Mouse (Mus musculus) liver, embryonic 15.5 days (tissue): ENCODE measurements around the gene Bgn. TPM values are rescaled to one million over a fixed set of nuclear protein-coding genes. Genes with fewer than 3 reads are reported as not detected.

Experiments used
- ATAC-seq: fragments of 200-750 bp; cut with Nextera tagmentation; 2 replicates; pipeline ENCODE4 v1.8.0; 2017; ENCODE audit warnings: moderate number of reproducible peaks, mild to moderate bottlenecking, moderate library complexity; ENCODE audit not compliant: insufficient read depth
- H3K27ac ChIP-seq: fragments of 300-500 bp; sonication (generic); replicated peaks from 2 replicates; pipeline ENCODE4 v1.5.1; 2015; ENCODE audit warnings: mild to moderate bottlenecking, inconsistent platforms
- H3K27me3 ChIP-seq: fragments of 300-500 bp; sonication (generic); 2 replicates; pipeline ENCODE4 v1.6.1; 2015; ENCODE audit warnings: mild to moderate bottlenecking, inconsistent platforms
- H3K36me3 ChIP-seq: fragments of 300-500 bp; sonication (generic); replicated peaks from 2 replicates; pipeline ENCODE4 v1.6.1; 2015; ENCODE audit warnings: moderate library complexity, mild to moderate bottlenecking, inconsistent platforms
- H3K4me1 ChIP-seq: fragments of 300-500 bp; sonication (generic); replicated peaks from 2 replicates; pipeline ENCODE4 v1.6.1; 2015; ENCODE audit warnings: inconsistent platforms
- H3K4me2 ChIP-seq: fragments of 300-500 bp; sonication (generic); 2 replicates; pipeline ENCODE4 v1.6.1; 2015; ENCODE audit warnings: moderate library complexity, mild to moderate bottlenecking, inconsistent platforms
- H3K4me3 ChIP-seq: fragments of 300-500 bp; sonication (generic); replicated peaks from 2 replicates; pipeline ENCODE4 v1.5.1; 2015; ENCODE audit warnings: mild to moderate bottlenecking, inconsistent platforms
- H3K9ac ChIP-seq: fragments of 300-500 bp; sonication (generic); 2 replicates; pipeline ENCODE4 v1.6.1; 2015; ENCODE audit warnings: moderate library complexity, mild to moderate bottlenecking, inconsistent platforms
- H3K9me3 ChIP-seq: fragments of 300-500 bp; sonication (generic); replicated peaks from 2 replicates; pipeline ENCODE4 v1.6.1; 2016; ENCODE audit warnings: inconsistent platforms
- WGBS: fragments of 180-500 bp; shearing (Covaris S2); methylation state at CpG from one replicate; pipeline ENCODE4 v1.1.7; 2015; ENCODE audit warnings: mixed read lengths; ENCODE audit not compliant: insufficient replicate concordance; 5-methylcytosine and 5-hydroxymethylcytosine counted together
- polyA plus RNA-seq: library from polyadenylated mRNA; unstranded; fragments of >200 nt; fragmentation: Nextera tagmentation; extraction: Ambion mirVana; gene quantifications from 2 replicates; pipeline ENCODE4 v1.2.1, GENCODE M21; 2015

The Bgn gene
- polyA plus RNA-seq, 1 experiment from 2014 or later = 10.0 TPM

DNA sequence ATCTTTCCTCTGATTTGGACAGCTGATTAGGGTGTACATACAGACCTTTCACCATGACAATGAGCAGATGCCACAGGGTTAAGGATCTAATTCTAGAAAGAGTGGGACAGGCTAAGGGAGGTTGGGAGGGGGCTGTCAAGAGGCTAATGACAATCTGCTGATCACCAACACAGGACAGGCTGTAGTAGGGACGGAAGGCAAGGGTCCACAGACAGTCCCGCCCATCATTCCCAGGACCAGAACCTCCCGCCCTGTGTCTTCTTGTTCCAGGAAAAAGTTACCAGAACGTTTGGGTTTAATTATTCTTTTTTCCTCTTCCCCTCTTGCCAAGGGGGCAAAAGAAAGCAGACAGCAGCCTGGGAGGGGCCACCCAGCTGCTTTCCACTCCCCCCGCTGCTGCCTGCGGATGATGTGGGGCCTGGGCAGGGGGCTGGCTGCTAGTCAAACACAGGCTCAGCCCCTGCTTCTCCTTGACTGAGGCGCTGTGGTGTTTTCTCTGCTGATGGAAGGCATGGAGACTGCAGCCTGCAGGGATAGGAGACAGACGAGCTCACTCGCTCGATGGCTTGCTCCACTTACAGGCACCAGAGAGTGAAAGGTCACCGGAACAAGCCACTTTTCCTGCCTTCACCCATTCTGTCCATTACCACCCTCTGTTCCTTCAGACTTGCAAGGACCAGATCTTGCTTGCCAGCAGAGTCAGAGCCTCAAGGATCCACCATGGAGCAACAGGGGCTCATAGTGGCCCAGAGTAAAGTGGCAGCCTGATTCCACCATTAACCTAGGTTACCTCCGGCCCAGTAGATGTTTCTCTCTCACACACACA is 8.8 kb upstream of the Bgn start:
- Histone ChIP-seq H3K27ac (no peak overlapping the region), H3K36me3 (no peaks in the 10 kb centered on the region), H3K4me1 (peaks cover 11% of the 10 kb centered on the region), H3K9ac (no peak overlapping the region), H3K4me2 (no peak overlapping the region), H3K27me3 (no peaks in the 10 kb centered on the region), H3K4me3 (no peak overlapping the region), H3K9me3 (no peaks in the 10 kb centered on the region)
- no peak for ATAC-seq
- 57% methylated on average over 12 of the region's 12 CpGs for WGBS

DNA sequence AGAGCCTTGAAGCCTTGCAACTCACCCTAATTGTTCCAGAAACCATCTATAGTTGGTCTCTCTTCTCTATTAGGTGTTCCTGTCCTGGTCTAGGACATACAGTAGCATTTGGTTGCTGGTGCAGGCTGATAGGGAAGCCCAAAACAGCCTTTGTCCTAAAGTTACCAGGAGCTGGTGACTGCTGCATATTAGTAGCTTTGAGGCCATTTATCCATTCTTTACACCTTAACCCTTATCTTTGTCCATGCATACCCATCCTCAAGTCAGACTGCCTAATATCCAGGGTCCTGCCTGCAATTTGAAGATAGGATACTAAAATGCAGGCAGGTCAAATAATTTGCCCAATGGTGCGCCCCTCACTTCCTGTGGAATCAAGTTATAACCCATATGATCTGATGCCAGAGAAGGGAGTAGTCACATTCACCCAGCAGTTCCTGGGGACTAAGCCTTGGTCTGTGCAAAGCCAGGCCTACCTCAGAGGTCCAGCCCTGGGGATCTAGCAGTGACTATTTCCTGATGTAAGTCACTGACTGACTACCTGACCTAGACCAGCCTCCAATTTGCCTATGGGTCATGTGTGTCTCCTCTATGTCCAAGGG is 7.6 kb upstream of the Bgn start:
- ATAC-seq = no peak
- no peaks in the 10 kb centered on the region for H3K27me3 ChIP-seq
- WGBS = 19% methylated on average over 1 of the region's 1 CpGs
- H3K36me3 ChIP-seq = no peaks in the 10 kb centered on the region
- no peak overlapping the region for H3K9ac ChIP-seq
- no peak overlapping the region for H3K4me2 ChIP-seq
- H3K27ac ChIP-seq = peak overlapping the region; percentile 53
- no peaks in the 10 kb centered on the region for H3K9me3 ChIP-seq
- peaks cover 11% of the 10 kb centered on the region for H3K4me1 ChIP-seq
- H3K4me3 ChIP-seq = no peak overlapping the region

DNA sequence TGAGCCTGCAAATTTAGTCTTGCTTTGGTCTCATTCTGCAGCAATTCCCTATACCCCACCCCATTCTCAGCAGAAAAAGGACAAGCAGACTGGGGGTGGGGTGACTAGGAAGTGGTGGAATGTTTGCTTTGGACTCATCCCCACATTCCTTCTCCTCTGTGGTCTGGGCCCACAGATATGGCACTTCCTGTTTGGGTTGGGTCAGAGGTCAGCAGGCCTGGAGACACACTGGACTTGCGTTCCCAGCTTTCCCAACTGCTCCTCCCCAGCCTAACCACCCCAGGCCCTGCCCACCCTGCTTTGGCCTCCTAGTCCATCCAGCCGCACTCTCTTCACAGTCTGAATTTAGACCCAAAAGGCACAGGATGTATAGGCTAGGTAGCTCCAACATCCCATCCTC is 6.8 kb upstream of the Bgn start:
- no peak overlapping the region for H3K4me2 ChIP-seq
- H3K27me3 ChIP-seq = no peaks in the 10 kb centered on the region; the same call in 1 of the 2 replicates
- H3K4me3 ChIP-seq = no peak overlapping the region
- WGBS = 69% methylated on average over 2 of the region's 2 CpGs
- H3K36me3 ChIP-seq = no peaks in the 10 kb centered on the region
- ATAC-seq = peak; percentile 84
- peaks cover 11% of the 10 kb centered on the region for H3K4me1 ChIP-seq
- H3K27ac ChIP-seq = peak overlapping the region; percentile 53; the same call in 1 of the 2 replicates
- H3K9ac ChIP-seq = no peak overlapping the region
- H3K9me3 ChIP-seq = no peaks in the 10 kb centered on the region

DNA sequence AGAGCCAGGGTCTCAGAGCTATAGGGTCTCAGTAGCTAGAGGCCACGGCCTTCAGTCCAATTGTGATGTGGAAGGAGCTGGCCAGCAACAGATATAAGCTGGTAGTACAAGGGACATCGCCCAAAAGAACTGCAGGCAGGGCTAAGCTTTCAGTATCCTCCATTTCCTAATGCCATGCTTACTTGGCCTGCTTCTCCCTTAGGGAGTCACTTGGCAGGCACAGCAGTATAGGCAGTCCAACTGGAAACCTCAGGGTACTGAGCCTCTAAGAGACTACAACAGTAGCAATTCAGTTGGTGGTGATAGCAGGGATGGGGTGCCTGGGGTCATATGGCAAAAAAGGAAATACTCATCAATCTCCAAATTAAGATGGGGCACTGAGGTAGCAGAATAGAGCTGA is 5.9 kb upstream of the Bgn start:
- no peak for ATAC-seq
- H3K36me3 ChIP-seq = no peaks in the 10 kb centered on the region
- peaks cover 11% of the 10 kb centered on the region for H3K4me1 ChIP-seq
- H3K4me2 ChIP-seq = no peak overlapping the region
- H3K4me3 ChIP-seq = no peak overlapping the region
- H3K9ac ChIP-seq = no peak overlapping the region
- no peak overlapping the region for H3K27ac ChIP-seq
- H3K9me3 ChIP-seq = no peaks in the 10 kb centered on the region
- H3K27me3 ChIP-seq = peaks cover 3% of the 10 kb centered on the region; the same call in 1 of the 2 replicates
- 67% methylated on average over 2 of the region's 2 CpGs for WGBS

DNA sequence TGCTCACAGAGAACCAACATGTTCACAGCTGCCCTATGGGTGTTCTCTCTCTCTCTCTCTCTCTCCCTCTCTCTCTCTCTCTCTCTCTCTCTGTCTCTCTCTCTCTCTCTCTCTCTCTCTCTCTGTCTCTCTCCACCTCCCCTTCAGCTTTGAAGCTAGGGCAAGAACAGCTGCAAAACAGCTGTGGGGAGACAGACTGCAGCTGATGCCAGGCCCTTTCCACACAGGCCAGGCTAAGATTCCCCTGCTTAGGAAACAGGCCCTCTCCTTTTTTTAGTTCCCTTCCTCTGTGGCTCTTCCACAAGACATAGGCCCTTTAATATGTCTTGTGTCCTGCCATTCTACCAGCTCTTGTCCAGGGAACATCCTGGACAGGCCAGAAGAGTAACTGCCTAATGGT is 3.7 kb upstream of the Bgn start:
- Histone ChIP-seq H3K27me3 (peaks cover 21% of the 10 kb centered on the region; the same call in 1 of the 2 replicates), H3K36me3 (no peaks in the 10 kb centered on the region), H3K9me3 (no peaks in the 10 kb centered on the region), H3K4me1 (peaks cover 7% of the 10 kb centered on the region), H3K4me3 (no peak overlapping the region), H3K9ac (no peak overlapping the region), H3K27ac (no peak overlapping the region), H3K4me2 (no peak overlapping the region)
- ATAC-seq = no peak

DNA sequence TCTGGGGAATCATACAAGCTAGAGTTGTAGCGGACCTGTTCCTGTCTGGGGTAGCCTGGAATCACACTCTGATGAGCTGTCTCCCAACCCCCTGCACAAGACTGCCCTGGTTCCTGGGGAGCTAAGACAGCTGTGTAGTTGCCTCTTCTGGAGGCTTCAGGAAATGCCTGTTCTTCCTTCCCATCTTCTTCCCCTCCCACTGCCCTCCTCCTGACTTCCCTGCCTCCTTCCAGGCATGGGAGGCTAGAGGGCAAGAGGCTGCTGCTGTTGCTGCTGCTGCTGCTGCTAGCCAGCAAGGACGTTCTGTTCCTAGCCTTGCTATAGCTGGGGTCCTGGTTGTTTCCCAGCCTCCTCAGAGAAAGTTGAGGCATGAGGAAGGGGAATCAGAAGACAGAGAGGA is 3.1 kb upstream of the Bgn start:
- Histone ChIP-seq H3K4me3 (no peak overlapping the region), H3K4me2 (no peak overlapping the region), H3K27me3 (peaks cover 21% of the 10 kb centered on the region; the same call in 1 of the 2 replicates), H3K27ac (no peak overlapping the region), H3K9me3 (no peaks in the 10 kb centered on the region), H3K36me3 (no peaks in the 10 kb centered on the region), H3K9ac (no peak overlapping the region), H3K4me1 (peaks cover 5% of the 10 kb centered on the region)
- 37% methylated on average over 2 of the region's 2 CpGs for WGBS
- ATAC-seq = no peak

DNA sequence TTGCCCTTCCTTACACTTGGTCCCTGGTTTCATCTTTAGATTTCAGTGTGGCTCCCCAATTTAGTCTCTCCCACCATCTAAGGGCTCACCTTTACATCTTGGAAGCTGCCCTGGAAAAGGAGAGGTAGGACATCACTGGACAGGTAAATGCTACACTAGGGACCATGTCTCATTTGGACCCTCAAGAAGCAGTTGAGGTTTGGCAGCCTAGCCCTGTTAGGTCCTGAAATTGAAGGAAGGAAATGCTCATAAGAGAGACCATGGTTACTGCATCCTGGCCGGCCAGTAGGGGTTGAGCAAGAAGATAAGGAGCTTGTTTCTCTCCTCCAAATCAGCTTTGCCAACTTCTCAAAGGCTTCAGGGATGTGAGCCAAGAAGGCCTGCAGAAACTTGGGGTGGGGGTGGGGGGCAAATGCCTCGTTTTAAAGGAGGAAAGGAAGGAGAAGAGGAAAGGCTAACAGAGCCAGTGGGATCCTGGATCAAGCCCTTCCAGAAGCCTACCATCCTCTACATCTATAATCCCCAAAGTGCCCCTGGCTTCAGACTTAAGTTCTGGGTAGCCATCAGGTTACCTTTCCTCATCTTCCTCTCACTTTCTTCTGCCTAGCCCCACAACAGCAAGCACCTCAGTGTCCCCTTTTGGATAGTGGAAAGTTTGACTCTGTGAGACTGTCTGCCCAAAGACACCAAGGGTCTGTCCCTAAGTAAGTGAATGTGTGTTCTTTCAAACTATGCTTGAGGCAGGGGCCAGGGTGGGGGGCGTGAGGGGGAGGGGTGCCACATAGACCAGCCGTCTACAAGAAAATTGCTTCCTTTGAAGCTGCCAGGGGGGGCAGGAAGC is 539 bp upstream of the Bgn start:
- Histone ChIP-seq H3K9ac (no peak overlapping the region), H3K4me1 (no peaks in the 10 kb centered on the region), H3K27ac (no peak overlapping the region), H3K27me3 (peaks cover 24% of the 10 kb centered on the region; the same call in 1 of the 2 replicates), H3K4me3 (no peak overlapping the region), H3K4me2 (no peak overlapping the region), H3K36me3 (no peaks in the 10 kb centered on the region), H3K9me3 (no peaks in the 10 kb centered on the region)
- ATAC-seq = no peak
- 23% methylated on average over 3 of the region's 4 CpGs for WGBS

DNA sequence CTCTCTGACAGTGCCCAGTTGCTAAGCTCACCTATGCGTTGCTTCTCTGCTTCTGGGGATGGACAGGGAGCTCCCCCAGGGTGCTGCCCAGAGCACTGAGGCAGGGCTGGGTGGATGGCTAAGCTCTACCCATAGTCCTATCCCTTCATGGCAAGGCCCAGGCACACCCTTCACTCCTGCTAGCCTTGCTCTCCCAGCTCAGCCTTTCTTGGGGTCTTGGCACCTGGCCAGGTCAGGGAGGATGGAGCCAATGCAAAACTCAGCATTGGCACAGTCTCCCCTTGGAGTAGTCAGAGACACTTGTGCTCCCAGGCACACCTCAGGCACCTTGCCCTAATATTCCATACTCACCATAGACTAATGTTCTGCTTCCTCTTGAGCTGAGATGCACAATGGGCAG is 674 bp downstream of the Bgn start:
- H3K4me3 ChIP-seq = 0 out of 2 replicates have a peak overlapping the region, but pooled peaks have one; percentile 4
- H3K9me3 ChIP-seq = no peaks in the 10 kb centered on the region
- H3K9ac ChIP-seq = no peak overlapping the region
- ATAC-seq = no peak
- H3K27me3 ChIP-seq = peaks cover 28% of the 10 kb centered on the region; the same call in 1 of the 2 replicates
- H3K36me3 ChIP-seq = no peaks in the 10 kb centered on the region
- no peak overlapping the region for H3K4me2 ChIP-seq
- no peaks in the 10 kb centered on the region for H3K4me1 ChIP-seq
- WGBS = 77% methylated on average over 1 of the region's 1 CpGs
- no peak overlapping the region for H3K27ac ChIP-seq

DNA sequence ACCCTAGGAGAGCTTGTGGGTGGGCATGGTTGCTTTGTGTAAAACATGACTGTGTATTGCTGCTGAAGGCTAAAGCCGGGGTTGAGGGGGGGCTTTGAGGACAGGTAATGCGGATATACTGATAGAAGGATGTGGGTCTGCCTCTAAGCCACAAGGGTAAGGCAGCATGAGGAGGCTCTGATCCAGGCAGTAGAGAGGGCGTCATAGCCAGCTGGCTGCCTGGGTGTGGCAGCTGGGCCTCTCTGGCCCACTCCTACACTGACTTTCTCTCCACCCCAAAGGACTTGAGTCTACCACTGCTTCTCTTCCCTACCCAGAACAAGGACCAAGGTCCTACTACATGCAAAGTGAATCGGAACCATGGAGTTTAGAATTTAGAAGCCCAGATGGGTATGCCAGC is 1.5 kb downstream of the Bgn start:
- Histone ChIP-seq H3K9me3 (no peaks in the 10 kb centered on the region), H3K36me3 (no peaks in the 10 kb centered on the region), H3K4me3 (no peak overlapping the region), H3K9ac (no peak overlapping the region), H3K27ac (no peak overlapping the region), H3K4me1 (no peaks in the 10 kb centered on the region), H3K27me3 (peaks cover 28% of the 10 kb centered on the region; the same call in 1 of the 2 replicates), H3K4me2 (no peak overlapping the region; the same call in 1 of the 2 replicates)
- no peak for ATAC-seq
- WGBS = 60% methylated on average over 4 of the region's 4 CpGs

DNA sequence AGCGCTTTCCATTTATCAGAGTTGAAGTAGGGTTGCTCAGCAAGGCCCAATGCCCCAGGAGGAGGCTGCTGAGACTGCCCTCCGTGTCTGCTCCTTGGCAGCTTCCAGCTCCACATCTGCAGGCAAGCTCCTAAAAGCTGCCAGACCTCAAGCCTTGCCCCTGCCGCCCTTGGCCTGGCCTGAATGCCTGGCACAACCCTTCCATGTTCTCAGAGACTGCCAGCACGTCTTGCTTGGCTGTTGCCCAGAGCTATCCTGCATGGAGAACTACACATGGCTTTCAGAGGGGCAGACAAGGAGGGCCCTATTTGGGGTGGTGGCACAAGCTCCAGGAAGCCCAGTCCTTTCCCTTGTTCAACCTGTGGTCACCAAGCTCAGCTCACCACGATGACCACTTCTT is 3.5 kb downstream of the Bgn start:
- ATAC-seq = no peak
- 54% methylated on average over 5 of the region's 5 CpGs for WGBS
- Histone ChIP-seq H3K27ac (no peak overlapping the region), H3K4me3 (no peak overlapping the region), H3K4me1 (no peaks in the 10 kb centered on the region), H3K36me3 (no peaks in the 10 kb centered on the region), H3K9me3 (no peaks in the 10 kb centered on the region), H3K27me3 (peaks cover 28% of the 10 kb centered on the region; the same call in 1 of the 2 replicates), H3K9ac (no peak overlapping the region), H3K4me2 (no peak overlapping the region)

DNA sequence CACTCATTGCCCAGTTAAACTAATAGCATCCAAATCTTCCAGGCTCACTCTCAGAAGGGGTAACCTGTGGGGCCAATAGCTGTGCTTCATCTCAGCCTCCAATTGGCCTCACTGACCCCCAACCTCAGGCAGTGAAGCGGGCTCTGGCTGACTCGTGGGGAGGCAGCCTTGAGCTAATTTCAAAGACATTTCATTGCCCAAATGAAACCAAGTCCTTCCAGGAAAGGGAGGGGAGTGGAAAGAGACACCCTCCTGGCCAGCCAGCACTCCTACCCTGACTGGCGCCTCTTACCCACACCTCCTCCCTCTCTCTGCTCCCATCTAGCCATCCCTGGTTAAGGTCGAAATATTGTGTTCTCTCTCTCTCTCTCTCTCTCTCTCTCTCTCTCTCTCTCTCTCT is 6.8 kb downstream of the Bgn start:
- 56% methylated on average over 4 of the region's 4 CpGs for WGBS
- no peaks in the 10 kb centered on the region for H3K4me1 ChIP-seq

More for the DNA sequence above, 6.8 kb downstream of the Bgn start:
- Histone ChIP-seq H3K36me3 (no peaks in the 10 kb centered on the region), H3K9ac (no peak overlapping the region), H3K27ac (no peak overlapping the region), H3K9me3 (no peaks in the 10 kb centered on the region), H3K4me2 (no peak overlapping the region), H3K27me3 (peaks cover 7% of the 10 kb centered on the region; the same call in 1 of the 2 replicates), H3K4me3 (no peak overlapping the region)
- no peak for ATAC-seq
